Mouse (Mus musculus) lung, postnatal 0 days (tissue): ENCODE data around the gene Rln1.

ENCODE experiments used
- CTCF ChIP-seq: IDR thresholded peaks from 2 replicates; pipeline ENCODE4 v1.5.1; 2016; ENCODE audit warnings: antibody characterized with exemption, mild to moderate bottlenecking
- EP300 ChIP-seq: IDR thresholded peaks from 2 replicates; pipeline ENCODE4 v1.6.1; 2016; ENCODE audit warnings: antibody characterized with exemption, mild to moderate bottlenecking, control low read depth

DNA sequence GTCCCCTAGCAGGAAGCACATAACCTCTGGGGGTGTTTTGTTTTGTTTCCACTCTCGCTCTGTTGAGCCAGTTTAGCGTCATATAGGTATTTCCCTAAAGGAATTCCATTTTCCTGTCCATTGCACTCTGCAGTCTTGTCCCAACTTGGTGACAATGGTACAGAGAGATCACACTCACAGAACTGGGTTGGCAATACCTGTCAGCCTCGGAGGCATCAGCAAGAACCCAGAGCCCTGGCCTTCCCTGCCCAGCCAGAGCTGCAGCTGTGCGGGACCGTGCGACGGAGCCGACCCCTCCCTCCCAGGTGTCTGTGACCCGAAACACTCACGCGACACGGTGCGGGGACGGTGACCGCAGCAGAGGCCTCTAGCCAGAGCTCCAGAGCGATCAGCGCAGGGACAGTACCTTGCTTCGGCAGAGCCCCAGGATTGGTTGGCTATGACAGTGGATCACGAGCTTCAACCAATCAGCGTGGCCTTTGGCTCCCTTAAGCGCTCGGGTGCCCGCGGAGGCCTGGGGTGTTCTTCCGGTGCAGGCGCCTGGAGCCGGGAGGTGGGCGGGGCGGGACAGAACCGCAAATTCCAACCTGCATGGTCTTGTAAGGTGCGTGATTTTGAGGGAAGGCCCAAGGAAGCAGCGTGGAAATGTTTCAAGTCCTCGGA lies 27.1 kb upstream of the Rln1 start:
- TF ChIP-seq CTCF (no peak), EP300 (no peak)
